Mouse (Mus musculus): ENCODE measurements around the gene 4930595D18Rik.

- TF ChIP-seq CTCF (IDR thresholded peaks at IDR 0.05; ENCODE audit: borderline replicate concordance, extremely low read depth, insufficient read depth, insufficient read length) (no peak), POLR2A (IDR thresholded peaks at IDR 0.05; ENCODE audit: borderline replicate concordance, extremely low read depth, insufficient read depth, insufficient read length, poor library complexity, severe bottlenecking) (no peak)
Measured at GRCm38 (mm10) chr12:111159659-111160428, 24.4 kb downstream of the 4930595D18Rik start.

Measured in brain, embryonic 14.5 days (tissue).